Mouse (Mus musculus) spleen, adult 2 months (tissue): ENCODE measurements around the gene Tmem50a.

ENCODE experiments used
- CTCF ChIP-seq: fragments of 200-500 bp; IDR thresholded peaks from 2 replicates; pipeline ENCODE4 v1.5.1; 2011; ENCODE audit warnings: mild to moderate bottlenecking, inconsistent platforms; ENCODE audit not compliant: insufficient read depth, insufficient read length, insufficient replicate concordance; ENCODE audit errors: extremely low read depth
- POLR2A ChIP-seq: fragments of 200-500 bp; IDR thresholded peaks from 2 replicates; pipeline ENCODE4 v1.6.1; 2011; ENCODE audit warnings: low read depth, low read length, inconsistent platforms

DNA sequence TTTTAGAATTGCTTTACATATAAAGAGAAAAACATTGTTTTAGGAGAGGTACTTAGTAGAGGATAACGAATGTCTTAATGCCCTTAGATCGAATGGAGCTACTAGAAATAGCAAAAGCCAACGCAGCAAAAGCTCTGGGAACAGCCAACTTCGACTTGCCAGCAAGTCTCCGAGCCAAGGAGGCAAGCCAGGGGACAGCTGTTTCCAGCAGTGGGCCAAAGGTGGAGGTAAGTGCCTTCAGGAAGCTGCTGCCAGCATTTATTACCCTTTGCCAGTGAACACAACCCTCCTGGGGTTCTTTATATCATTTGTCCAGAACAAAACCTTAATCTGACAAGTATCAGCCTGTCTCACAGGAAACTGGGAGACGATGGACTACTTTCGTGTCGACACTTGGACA lies 10.4 kb upstream of the Tmem50a start:
- TF ChIP-seq CTCF (no peak), POLR2A (no peak)
